Mouse (Mus musculus) bone marrow macrophage, adult 2 months (primary cell): ENCODE results near the gene Kcnd2.

Experiments used
- CTCF ChIP-seq: IDR thresholded peaks from 2 replicates; pipeline ENCODE4 v1.5.1; 2012; ENCODE audit warnings: low read depth, mild to moderate bottlenecking, low read length, moderate library complexity
- POLR2A ChIP-seq: IDR thresholded peaks from 2 replicates; pipeline ENCODE4 v1.6.1; 2012; ENCODE audit warnings: mild to moderate bottlenecking, low read depth, low read length, borderline replicate concordance

DNA sequence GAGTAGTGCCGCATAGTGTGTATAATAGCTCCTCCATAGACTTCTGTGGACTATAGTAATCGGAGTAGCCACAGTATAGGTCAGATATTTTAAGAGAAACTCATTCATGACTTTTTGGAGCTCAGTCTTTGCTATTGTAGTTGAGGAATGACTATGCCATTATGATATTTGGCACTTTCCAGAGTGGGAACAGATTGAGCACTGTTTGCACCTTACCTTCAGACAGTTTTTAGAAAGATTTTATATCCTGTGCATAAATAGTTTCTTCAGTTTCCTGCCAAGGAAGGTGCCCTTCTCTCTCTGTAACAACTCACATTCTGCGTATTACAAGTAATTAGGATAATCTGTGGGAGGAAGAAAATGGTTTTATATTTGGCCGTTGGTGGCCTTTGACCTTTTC lies 89.6 kb downstream of the Kcnd2 start:
- TF ChIP-seq POLR2A (no peak), CTCF (no peak)
